Mouse (Mus musculus): ENCODE measurements at regions not wholly inside any gene's neighbourhood (a gene's known extent, or its start where the extent isn't known, plus 50 kb on each side); places are given as distances from the start of the nearest gene placed in this dataset.

- Histone ChIP-seq H3K4me1 (replicated peaks) (peaks cover 53% of the 10 kb centered on the region), H3K27me3 (no peaks in the 10 kb centered on the region), H3K36me3 (no peaks in the 10 kb centered on the region), H3K4me2 (peak overlapping the region; percentile 37), H3K9me3 (replicated peaks) (no peaks in the 10 kb centered on the region), H3K27ac (peak overlapping the region; percentile 63), H3K9ac (peak overlapping the region; percentile 22; the same call in 1 of the 2 replicates), H3K4me3 (replicated peaks) (peak overlapping the region; percentile 11; the same call in 1 of the 2 replicates)
- ATAC-seq (ENCODE audit: low read depth) (peak; percentile 91), DNase-seq (peak; percentile 28)
- 4% methylated on average over 3 of the region's 3 CpGs for WGBS (ENCODE audit: insufficient replicate concordance)
Observed at GRCm38 (mm10) chr10:37220434-37220833, 81.7 kb upstream of the Marcks start.

GRCm38 (mm10) chr10:37219936-37220335 lies 81.2 kb upstream of the Marcks start:
- ATAC-seq (ENCODE audit: low read depth) = no peak
- Histone ChIP-seq H3K9me3 (replicated peaks) (no peaks in the 10 kb centered on the region), H3K4me3 (replicated peaks) (no peak overlapping the region), H3K4me2 (peak overlapping the region; percentile 37), H3K4me1 (replicated peaks) (peaks cover 53% of the 10 kb centered on the region), H3K9ac (no peak overlapping the region; the same call in 1 of the 2 replicates), H3K36me3 (no peaks in the 10 kb centered on the region), H3K27ac (peak overlapping the region; percentile 63), H3K27me3 (no peaks in the 10 kb centered on the region)
- 34% methylated on average over 4 of the region's 4 CpGs for WGBS (ENCODE audit: insufficient replicate concordance)
- no peak for DNase-seq

DNA sequence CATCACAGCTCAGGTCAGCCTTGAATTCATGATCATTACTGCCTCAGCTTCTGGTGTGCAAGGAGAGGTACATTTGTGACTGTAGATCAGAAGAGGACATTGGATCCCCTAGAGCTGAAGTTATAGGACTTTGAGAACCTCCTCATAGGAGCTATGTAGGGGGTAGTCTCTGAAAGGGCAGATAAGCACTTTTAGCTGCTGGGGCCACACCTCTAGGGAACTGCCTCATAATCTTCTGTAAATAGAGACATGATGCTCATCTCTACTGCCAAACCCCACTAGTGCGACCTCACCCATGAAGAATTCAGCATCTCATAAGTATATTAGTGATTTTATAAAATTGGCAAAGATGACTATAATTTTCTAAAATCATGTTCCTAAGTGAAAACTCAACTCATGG lies 80.7 kb upstream of the Marcks start:
- WGBS (ENCODE audit: insufficient replicate concordance) = 44% methylated on average over 1 of the region's 1 CpGs
- DNase-seq (no peak), ATAC-seq (ENCODE audit: low read depth) (peak; percentile 69)
- Histone ChIP-seq H3K27me3 (no peaks in the 10 kb centered on the region), H3K4me1 (replicated peaks) (peaks cover 50% of the 10 kb centered on the region), H3K27ac (0 out of 2 replicates have a peak overlapping the region, but pooled peaks have one; percentile 32), H3K4me2 (peak overlapping the region; percentile 9; the same call in 1 of the 2 replicates), H3K4me3 (replicated peaks) (no peak overlapping the region), H3K36me3 (no peaks in the 10 kb centered on the region), H3K9me3 (replicated peaks) (no peaks in the 10 kb centered on the region), H3K9ac (no peak overlapping the region)

DNA sequence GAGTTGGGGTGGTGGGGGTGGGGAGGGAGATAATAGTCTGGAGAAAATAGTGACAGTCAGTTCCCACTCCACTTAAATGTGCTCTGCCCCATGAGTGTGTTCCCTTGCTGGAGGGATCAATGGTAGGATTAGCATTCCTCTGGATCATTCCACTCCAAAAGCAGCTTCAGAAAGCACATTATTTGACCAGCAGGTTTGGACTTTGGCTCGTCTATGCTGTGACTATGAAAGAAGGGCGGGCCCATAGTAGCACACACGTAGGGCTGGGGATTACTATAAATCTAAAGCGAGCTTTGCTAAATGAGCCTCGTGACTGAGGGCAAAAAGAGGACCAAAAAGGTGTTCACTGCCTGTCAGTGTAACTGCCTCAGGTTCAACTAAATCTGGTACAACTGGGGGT lies 75.9 kb upstream of the Marcks start:
- Histone ChIP-seq H3K36me3 (no peaks in the 10 kb centered on the region), H3K4me3 (replicated peaks) (no peak overlapping the region), H3K4me1 (replicated peaks) (peaks cover 19% of the 10 kb centered on the region), H3K9ac (no peak overlapping the region), H3K27me3 (no peaks in the 10 kb centered on the region), H3K4me2 (no peak overlapping the region), H3K9me3 (replicated peaks) (no peaks in the 10 kb centered on the region), H3K27ac (peak overlapping the region; percentile 6; the same call in 1 of the 2 replicates)
- no peak for ATAC-seq (ENCODE audit: low read depth)
- 66% methylated on average over 5 of the region's 5 CpGs for WGBS (ENCODE audit: insufficient replicate concordance)
- no peak for DNase-seq

- DNase-seq (no peak), ATAC-seq (ENCODE audit: low read depth) (no peak)
- WGBS (ENCODE audit: insufficient replicate concordance) = 42% methylated on average over 1 of the region's 1 CpGs
- H3K4me3 ChIP-seq (replicated peaks) = no peak overlapping the region
- H3K4me1 ChIP-seq (replicated peaks) = 0 out of 2 replicates have a peak, but pooled peaks cover 5% of the 10 kb centered on the region
- H3K9ac ChIP-seq = no peak overlapping the region
- H3K27me3 ChIP-seq = no peaks in the 10 kb centered on the region
- H3K36me3 ChIP-seq = no peaks in the 10 kb centered on the region
- no peaks in the 10 kb centered on the region for H3K9me3 ChIP-seq (replicated peaks)
- no peak overlapping the region for H3K4me2 ChIP-seq
- no peak overlapping the region for H3K27ac ChIP-seq
Observed at GRCm38 (mm10) chr10:37212350-37213035, 73.8 kb upstream of the Marcks start.

DNA sequence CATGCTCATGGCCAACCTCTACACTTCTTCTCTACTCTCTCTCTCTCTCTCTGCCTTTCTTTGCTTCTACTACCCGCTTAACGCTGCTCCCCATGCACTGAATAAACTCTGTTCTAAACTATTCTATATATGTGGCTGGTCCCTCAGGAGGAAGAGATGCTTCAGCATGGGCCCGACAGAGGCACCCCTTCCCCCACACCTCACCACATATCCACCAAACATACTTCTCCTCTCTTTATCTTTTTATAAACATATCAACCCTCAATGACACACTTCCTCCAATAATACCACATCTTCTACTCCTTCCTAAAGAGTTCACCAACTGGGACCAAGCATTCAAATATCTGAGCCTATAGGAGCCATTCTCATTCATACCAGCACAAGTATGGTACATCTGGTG lies 72.6 kb upstream of the Marcks start:
- 64% methylated on average over 3 of the region's 3 CpGs for WGBS (ENCODE audit: insufficient replicate concordance)
- ATAC-seq (ENCODE audit: low read depth) = no peak
- H3K27me3 ChIP-seq = no peaks in the 10 kb centered on the region

GRCm38 (mm10) chr10:37210223-37210622 lies 71.5 kb upstream of the Marcks start:
- no peak overlapping the region for H3K4me2 ChIP-seq
- no peak overlapping the region for H3K4me3 ChIP-seq (replicated peaks)
- DNase-seq (no peak), ATAC-seq (ENCODE audit: low read depth) (no peak)
- no peak overlapping the region for H3K9ac ChIP-seq
- no peaks in the 10 kb centered on the region for H3K27me3 ChIP-seq
- no peaks in the 10 kb centered on the region for H3K36me3 ChIP-seq
- no peaks in the 10 kb centered on the region for H3K9me3 ChIP-seq (replicated peaks)
- no peak overlapping the region for H3K27ac ChIP-seq
- WGBS (ENCODE audit: insufficient replicate concordance) = 79% methylated on average over 1 of the region's 1 CpGs
- 0 out of 2 replicates have a peak, but pooled peaks cover 5% of the 10 kb centered on the region for H3K4me1 ChIP-seq (replicated peaks)

More for the DNA sequence above, 72.6 kb upstream of the Marcks start:
- H3K27ac ChIP-seq = no peak overlapping the region
- H3K4me3 ChIP-seq (replicated peaks) = no peak overlapping the region
- H3K4me2 ChIP-seq = no peak overlapping the region
- no peak for DNase-seq
- H3K36me3 ChIP-seq = no peaks in the 10 kb centered on the region
- 0 out of 2 replicates have a peak, but pooled peaks cover 5% of the 10 kb centered on the region for H3K4me1 ChIP-seq (replicated peaks)
- H3K9ac ChIP-seq = no peak overlapping the region
- no peaks in the 10 kb centered on the region for H3K9me3 ChIP-seq (replicated peaks)

- no peak for DNase-seq
- Histone ChIP-seq H3K27me3 (no peaks in the 10 kb centered on the region), H3K4me3 (replicated peaks) (no peak overlapping the region), H3K9ac (no peak overlapping the region), H3K36me3 (no peaks in the 10 kb centered on the region), H3K9me3 (replicated peaks) (no peaks in the 10 kb centered on the region), H3K4me2 (no peak overlapping the region), H3K4me1 (replicated peaks) (no peaks in the 10 kb centered on the region), H3K27ac (no peak overlapping the region)
- WGBS (ENCODE audit: insufficient replicate concordance) = 54% methylated on average over 1 of the region's 1 CpGs
- ATAC-seq (ENCODE audit: low read depth) = no peak
Observed at GRCm38 (mm10) chr10:37206986-37207385, 68.3 kb upstream of the Marcks start.

DNA sequence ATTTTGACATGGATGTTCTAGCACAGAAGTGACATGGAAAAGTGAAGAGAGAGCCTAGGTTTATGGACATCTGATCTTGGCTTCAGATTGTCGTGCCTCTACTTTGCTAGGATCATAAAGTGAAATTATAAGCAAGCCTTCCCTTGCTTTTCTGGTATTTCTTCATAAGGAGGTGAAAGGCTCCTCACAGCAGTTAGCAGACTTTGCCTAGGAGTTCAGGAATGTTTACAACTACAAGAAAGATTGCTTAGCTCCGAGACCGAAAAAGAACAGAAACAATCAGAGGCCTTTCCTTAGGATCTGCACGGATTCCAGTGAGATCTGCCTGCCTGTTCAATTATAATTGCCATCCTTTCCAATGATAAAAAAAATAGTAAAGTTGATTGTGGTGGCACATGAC lies 67.8 kb upstream of the Marcks start:
- WGBS (ENCODE audit: insufficient replicate concordance) = 71% methylated on average over 4 of the region's 4 CpGs
- no peak for DNase-seq
- H3K36me3 ChIP-seq = no peaks in the 10 kb centered on the region
- no peak for ATAC-seq (ENCODE audit: low read depth)
- no peak overlapping the region for H3K27ac ChIP-seq
- no peaks in the 10 kb centered on the region for H3K27me3 ChIP-seq
- no peak overlapping the region for H3K9ac ChIP-seq
- no peak overlapping the region for H3K4me2 ChIP-seq
- no peaks in the 10 kb centered on the region for H3K4me1 ChIP-seq (replicated peaks)
- H3K4me3 ChIP-seq (replicated peaks) = no peak overlapping the region
- H3K9me3 ChIP-seq (replicated peaks) = no peaks in the 10 kb centered on the region

DNA sequence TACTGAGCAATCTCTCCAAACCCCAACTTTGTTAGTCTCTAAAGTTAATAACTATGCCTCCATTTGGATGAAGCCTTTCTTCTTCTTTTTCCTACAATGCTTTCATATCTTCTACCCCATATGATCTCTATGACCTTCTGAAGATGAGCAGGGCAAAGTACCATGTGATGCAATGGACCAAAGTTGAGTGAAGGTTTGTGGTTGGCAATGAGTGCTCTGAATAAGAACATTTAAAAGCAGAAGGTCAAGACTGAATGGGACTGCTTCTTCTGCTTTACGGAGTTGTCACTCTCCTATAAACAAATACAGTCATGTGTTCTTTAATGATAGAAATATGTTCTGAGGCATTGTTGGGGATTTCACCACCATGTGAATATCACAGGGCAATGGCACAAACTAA lies 65.0 kb upstream of the Marcks start:
- Histone ChIP-seq H3K27ac (no peak overlapping the region), H3K27me3 (no peaks in the 10 kb centered on the region), H3K4me3 (replicated peaks) (no peak overlapping the region), H3K4me1 (replicated peaks) (no peaks in the 10 kb centered on the region), H3K36me3 (no peaks in the 10 kb centered on the region), H3K9ac (no peak overlapping the region), H3K9me3 (replicated peaks) (no peaks in the 10 kb centered on the region), H3K4me2 (no peak overlapping the region)
- DNase-seq (no peak), ATAC-seq (ENCODE audit: low read depth) (no peak)
- WGBS (ENCODE audit: insufficient replicate concordance) = 63% methylated on average over 1 of the region's 1 CpGs

DNA sequence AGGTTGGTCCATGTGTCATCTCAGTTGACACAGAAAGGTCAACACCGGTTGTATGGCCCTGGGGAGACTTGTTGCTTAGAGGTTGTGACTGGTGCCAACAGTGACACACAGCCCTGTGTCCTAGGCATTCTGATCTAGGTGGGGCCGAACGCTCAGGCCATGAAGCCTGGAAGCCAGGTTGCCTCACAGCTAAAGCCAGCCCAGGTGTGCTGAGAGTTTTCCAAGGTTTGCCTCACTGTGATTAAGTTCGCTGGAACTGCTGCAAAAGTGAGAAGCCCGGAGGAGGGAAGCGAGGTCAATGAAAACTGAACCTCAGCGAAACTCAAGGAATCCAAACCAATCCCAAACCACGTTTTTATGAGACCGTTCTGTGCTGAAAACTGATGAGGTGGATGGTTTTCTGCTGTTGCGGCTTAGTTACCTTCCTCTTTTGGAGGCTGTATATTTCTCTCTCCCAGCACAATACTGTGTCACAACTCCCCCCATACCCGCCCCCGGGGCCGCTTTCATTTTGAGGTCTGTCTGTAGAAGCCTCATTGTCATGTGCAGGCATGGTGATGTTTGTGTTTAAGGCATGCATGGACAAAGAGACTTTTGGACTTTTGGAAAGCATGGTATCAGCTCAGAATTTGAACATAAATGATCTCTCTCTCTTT lies 56.2 kb upstream of the Marcks start:
- Histone ChIP-seq H3K4me1 (replicated peaks) (no peaks in the 10 kb centered on the region), H3K4me3 (replicated peaks) (no peak overlapping the region), H3K27ac (no peak overlapping the region), H3K9ac (no peak overlapping the region), H3K4me2 (no peak overlapping the region), H3K9me3 (replicated peaks) (no peaks in the 10 kb centered on the region), H3K27me3 (no peaks in the 10 kb centered on the region), H3K36me3 (no peaks in the 10 kb centered on the region)
- DNase-seq = no peak
- ATAC-seq (ENCODE audit: low read depth) = no peak
- 67% methylated on average over 13 of the region's 13 CpGs for WGBS (ENCODE audit: insufficient replicate concordance)

Measured in liver, embryonic 13.5 days (tissue).